Comparison of ENCODE assay signal across 9 mouse cellular contexts in genomic region chr17:46728021-46728420, GRCm38 (mm10). TPM values are rescaled to one million over a fixed set of nuclear protein-coding genes. Genes with fewer than 3 reads are reported as not detected.
DNase-seq lines count a peak whose midpoint lies in the region.
"Had no signal": no experiment of that assay in that cellular context is flagged by ENCODE, and none has a peak within 500 bp of the region (broad histone marks: within the 10 kb centered on the region; RNA-seq: fewer than 3 reads in every experiment).

No protein-coding gene starts in this region.

- intact Hi-C loops in left cerebral cortex, postnatal 4 days (cut with DNase I), result no loop called here
- intact Hi-C loops in left cerebral cortex, postnatal 14 days (cut with DNase I), result no loop called here

- peak; percentile 38 to 48 for DNase-seq in cerebellum, adult 18-20 months
- no peak for DNase-seq in cerebellum, adult 11-12 months
- peak; percentile 36 for DNase-seq in left cerebral cortex, postnatal 4 days
- no peak for DNase-seq in left cerebral cortex, postnatal 14 days (ENCODE audit: low spot score in 2 of 2)
- peak; percentile 32 for DNase-seq in brain, adult 2 months (ENCODE audit: low read depth, low spot score)
- DNase-seq in lung, postnatal 10 days, result peak; percentile 46
- no peak for DNase-seq in urinary bladder, postnatal 25 days (ENCODE audit: low spot score)
- DNase-seq in layer of hippocampus, adult 8-10 months (ENCODE audit: low spot score in 2 of 2), result no peak
- DNase-seq: midbrain, embryonic 14.5 days had no signal

RNA-seq across cellular contexts. Expression of gene Gnmt, which starts 0.9 kb away (rescaled TPM):
- total RNA-seq in left cerebral cortex, postnatal 4 days (2021), result under 1 TPM; 0.88 to 0.89 TPM
- total RNA-seq in left cerebral cortex, postnatal 14 days (2021), result under 1 TPM; 0.57 TPM
- 1 to 10 TPM in 2 of 4 experiments, under 1 TPM in 1, not detected in 1; 0.61 to 1.6 (median 1.2) TPM for total RNA-seq in layer of hippocampus, adult 8-10 months (2022)

RNA-seq across cellular contexts. Expression of gene Pex6, which starts 16.8 kb away (rescaled TPM):
- total RNA-seq in left cerebral cortex, postnatal 4 days (2021), result 10 to 100 TPM; 30.9 to 32.0 TPM
- total RNA-seq in left cerebral cortex, postnatal 14 days (2021), result 10 to 100 TPM; 37.6 to 38.1 TPM
- total RNA-seq in layer of hippocampus, adult 8-10 months (2022), result 10 to 100 TPM; 42.8 to 54.4 (median 51.9) TPM

RNA-seq across cellular contexts. Expression of gene Ppp2r5d, which starts 23.1 kb away (rescaled TPM):
- total RNA-seq in left cerebral cortex, postnatal 4 days (2021), result 100 to 1,000 TPM in 1 of 2 experiments, 10 to 100 TPM in 1; 99.6 to 100 TPM
- 10 to 100 TPM; 85.4 to 90.8 TPM for total RNA-seq in left cerebral cortex, postnatal 14 days (2021)
- 10 to 100 TPM; 78.6 to 86.9 (median 81.8) TPM for total RNA-seq in layer of hippocampus, adult 8-10 months (2022)

RNA-seq across cellular contexts. Expression of gene Cnpy3, which starts 24.0 kb away (rescaled TPM):
- 10 to 100 TPM; 50.8 to 53.2 TPM for total RNA-seq in left cerebral cortex, postnatal 4 days (2021)
- total RNA-seq in left cerebral cortex, postnatal 14 days (2021), result 10 to 100 TPM; 53.4 to 54.5 TPM
- 10 to 100 TPM; 64.6 to 68.9 (median 67.9) TPM for total RNA-seq in layer of hippocampus, adult 8-10 months (2022)

RNA-seq across cellular contexts. Expression of gene Ptcra, which starts 35.5 kb away (rescaled TPM):
- total RNA-seq in left cerebral cortex, postnatal 4 days (2021), result not detected
- total RNA-seq in left cerebral cortex, postnatal 14 days (2021), result not detected
- total RNA-seq in layer of hippocampus, adult 8-10 months (2022), result under 1 TPM in 2 of 4 experiments, not detected in 2; 0.29 to 0.49 TPM

Comparison
In these comparisons a context has a peak if more than half of its experiments do, and no peak if none do; other contexts are left out.
1. DNase-seq: peak in cerebellum, adult 18-20 months (2 of 2), left cerebral cortex, postnatal 4 days (single experiment), brain, adult 2 months (single experiment) and lung, postnatal 10 days (single experiment); none in cerebellum, adult 11-12 months (single experiment), left cerebral cortex, postnatal 14 days (0 of 2), urinary bladder, postnatal 25 days (single experiment) and layer of hippocampus, adult 8-10 months (0 of 2).